Mouse (Mus musculus): ENCODE measurements around the gene Pltp.

Gene Pltp

GRCm38 (mm10) chr2:164857101-164857821 is at the start of gene Pltp:
Pltp (minus strand) TSS chr2:164857711.
- DNase-seq (ENCODE audit: low spot score in 2 of 2): peak; percentile 62 to 71

GRCm38 (mm10) chr2:164906071-164906470 is 48.6 kb upstream of the Pltp start:
- DNase-seq (ENCODE audit: low spot score in 2 of 2): no peak

GRCm38 (mm10) chr2:164903496-164903895 is 46.0 kb upstream of the Pltp start:
- no peak for DNase-seq (ENCODE audit: low spot score in 2 of 2)

GRCm38 (mm10) chr2:164901380-164901779 is 43.9 kb upstream of the Pltp start:
- no peak for DNase-seq (ENCODE audit: low spot score in 2 of 2)

- no peak for DNase-seq (ENCODE audit: low spot score in 2 of 2)
These were observed 42.4 kb upstream of the Pltp start for GRCm38 (mm10) chr2:164899723-164900459.

GRCm38 (mm10) chr2:164899034-164899433 is 41.5 kb upstream of the Pltp start:
- DNase-seq (ENCODE audit: low spot score in 2 of 2): no peak

- no peak for DNase-seq (ENCODE audit: low spot score in 2 of 2)
These were observed 40.5 kb upstream of the Pltp start for GRCm38 (mm10) chr2:164898008-164898407.

- DNase-seq (ENCODE audit: low spot score in 2 of 2): no peak
These were observed 38.4 kb upstream of the Pltp start for GRCm38 (mm10) chr2:164895885-164896284.

- DNase-seq (ENCODE audit: low spot score in 2 of 2): no peak
These were observed 37.1 kb upstream of the Pltp start for GRCm38 (mm10) chr2:164894644-164895043.

GRCm38 (mm10) chr2:164894048-164894447 is 36.5 kb upstream of the Pltp start:
- no peak for DNase-seq (ENCODE audit: low spot score in 2 of 2)

- DNase-seq (ENCODE audit: low spot score in 2 of 2): no peak
These were observed 35.2 kb upstream of the Pltp start for GRCm38 (mm10) chr2:164892696-164893216.

GRCm38 (mm10) chr2:164891908-164892695 is 34.6 kb upstream of the Pltp start:
- DNase-seq (ENCODE audit: low spot score in 2 of 2): no peak

GRCm38 (mm10) chr2:164891056-164891834 is 33.7 kb upstream of the Pltp start:
- no peak for DNase-seq (ENCODE audit: low spot score in 2 of 2)

- DNase-seq (ENCODE audit: low spot score in 2 of 2): no peak
These were observed 33.0 kb upstream of the Pltp start for GRCm38 (mm10) chr2:164890411-164891049.

GRCm38 (mm10) chr2:164889960-164890359 is 32.4 kb upstream of the Pltp start:
- no peak for DNase-seq (ENCODE audit: low spot score in 2 of 2)

GRCm38 (mm10) chr2:164888996-164889395 is 31.5 kb upstream of the Pltp start:
- no peak for DNase-seq (ENCODE audit: low spot score in 2 of 2)

- no peak for DNase-seq (ENCODE audit: low spot score in 2 of 2)
These were observed 29.1 kb upstream of the Pltp start for GRCm38 (mm10) chr2:164886617-164887016.

- peak; percentile 87 to 92 for DNase-seq (ENCODE audit: low spot score in 2 of 2)
These were observed 28.3 kb upstream of the Pltp start for GRCm38 (mm10) chr2:164885788-164886187.

GRCm38 (mm10) chr2:164882619-164883018 is 25.1 kb upstream of the Pltp start:
- DNase-seq (ENCODE audit: low spot score in 2 of 2): no peak

- DNase-seq (ENCODE audit: low spot score in 2 of 2): peak; percentile 96 to 97
These were observed 22.2 kb upstream of the Pltp start for GRCm38 (mm10) chr2:164879568-164880277.

Data from right cerebral cortex, postnatal 10 days (tissue).